Mouse (Mus musculus) left cerebral cortex, adult 8-10 months (tissue): ENCODE results near the gene Rnft2. TPM values are rescaled to one million over a fixed set of nuclear protein-coding genes. Genes with fewer than 3 reads are reported as not detected.

Experiments used
- DNase-seq, 2 experiments: peaks; one replicate each; pipeline ENCODE4 v3.0.0; 2022; ENCODE audit warnings: low spot score in 2 of 2
- total RNA-seq, 4 experiments: library from RNA; stranded (reverse); gene quantifications; 2 replicates each; pipeline ENCODE4 v1.2.4; 2022

The Rnft2 gene
- total RNA-seq, 4 experiments from 2014 or later = 70.1 to 81.7 (median 76.0) TPM

DNA sequence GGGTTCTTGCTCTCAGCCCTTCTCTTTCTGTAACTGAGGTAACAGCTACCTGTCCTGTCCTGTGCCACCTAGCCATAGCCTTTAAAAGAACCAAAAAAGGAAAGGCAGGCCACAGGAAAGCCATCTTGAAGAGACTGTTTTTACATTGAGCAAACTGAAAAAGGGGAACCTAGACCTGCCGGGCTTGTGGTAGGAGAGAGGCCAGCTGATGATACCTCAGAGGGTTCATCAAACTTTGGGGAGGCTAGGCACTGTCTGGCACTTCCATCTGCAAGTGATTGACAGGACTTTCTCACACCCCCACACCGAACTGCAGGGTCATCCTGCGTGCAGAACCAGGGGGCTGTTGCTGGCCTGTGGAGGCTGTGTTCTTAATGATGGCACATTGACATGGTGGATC is 8.6 kb upstream of the Rnft2 start:
- DNase-seq = no peak

DNA sequence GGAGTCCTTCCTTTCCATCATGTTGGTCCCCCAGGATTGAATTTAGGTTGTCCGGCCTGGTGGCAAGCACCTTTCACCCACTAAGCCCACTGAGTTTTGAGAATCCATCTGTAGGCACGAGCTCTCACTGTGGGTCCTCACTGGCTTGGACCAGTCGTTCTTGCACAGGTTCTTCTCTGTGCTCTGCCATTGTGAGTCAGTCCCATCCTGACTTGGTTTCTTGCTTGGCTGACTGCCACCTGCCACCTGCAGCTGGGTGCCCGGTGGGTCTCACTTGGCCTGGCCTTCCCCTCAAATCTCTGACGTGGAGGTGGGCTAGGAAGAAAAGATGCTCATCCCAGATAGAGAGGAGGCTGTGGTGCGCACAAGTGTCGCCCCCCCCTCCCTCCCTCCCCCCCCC is 6.1 kb upstream of the Rnft2 start:
- DNase-seq = no peak

DNA sequence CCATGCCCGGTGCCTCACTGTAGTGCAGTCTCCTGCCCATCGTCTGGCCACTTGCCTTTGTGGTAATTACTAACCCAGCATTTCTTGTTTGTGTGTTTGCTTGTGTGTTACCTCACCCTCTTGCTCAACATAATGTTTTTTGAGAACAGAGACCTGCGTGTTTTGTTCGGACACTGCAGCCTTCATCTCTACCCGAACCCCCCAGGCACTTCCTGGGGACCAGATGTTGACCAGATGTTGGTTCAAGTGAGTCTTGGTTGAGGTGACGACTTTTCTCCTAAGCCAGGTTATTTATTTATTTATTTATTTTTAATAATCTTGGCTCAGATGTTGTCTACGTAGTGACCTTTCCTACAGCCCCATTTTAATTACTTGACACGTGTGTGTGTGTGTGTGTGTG is 2.5 kb upstream of the Rnft2 start:
- DNase-seq = no peak

DNA sequence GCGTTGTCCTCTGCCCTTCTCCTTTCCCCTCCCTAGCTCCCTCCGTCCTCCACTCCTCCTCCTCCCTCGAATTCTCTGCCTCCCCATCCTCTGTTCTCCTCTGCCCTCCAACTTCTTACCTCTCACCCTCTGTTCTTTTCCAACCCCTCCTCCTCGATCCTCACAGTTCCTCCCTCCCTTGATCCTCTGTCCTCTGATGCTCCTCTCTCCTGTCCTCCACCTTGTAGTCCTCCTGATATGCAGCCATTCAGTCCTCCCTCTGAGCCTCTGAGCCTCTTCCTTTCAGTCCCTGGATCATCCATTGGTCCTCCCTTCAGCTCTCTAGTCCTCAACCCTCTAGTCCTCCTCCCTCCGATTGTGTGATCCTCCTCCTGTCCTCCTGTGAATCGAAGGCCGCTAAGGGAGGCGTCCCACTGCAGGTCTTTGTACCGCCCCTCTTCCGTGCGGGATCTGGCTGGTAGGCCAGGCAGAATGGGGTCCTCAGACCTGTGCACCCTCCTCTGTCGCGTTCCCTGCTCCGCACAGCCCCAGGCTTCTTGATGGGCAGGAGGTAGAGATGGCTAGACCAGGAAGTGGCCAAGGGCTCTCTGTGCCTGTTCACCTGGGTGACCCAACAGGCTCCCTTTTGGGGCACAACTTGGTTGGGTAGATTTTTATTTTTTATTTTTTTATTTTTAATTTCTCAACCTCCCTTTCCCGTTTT is 841 bp upstream of the Rnft2 start:
- DNase-seq = no peak

DNA sequence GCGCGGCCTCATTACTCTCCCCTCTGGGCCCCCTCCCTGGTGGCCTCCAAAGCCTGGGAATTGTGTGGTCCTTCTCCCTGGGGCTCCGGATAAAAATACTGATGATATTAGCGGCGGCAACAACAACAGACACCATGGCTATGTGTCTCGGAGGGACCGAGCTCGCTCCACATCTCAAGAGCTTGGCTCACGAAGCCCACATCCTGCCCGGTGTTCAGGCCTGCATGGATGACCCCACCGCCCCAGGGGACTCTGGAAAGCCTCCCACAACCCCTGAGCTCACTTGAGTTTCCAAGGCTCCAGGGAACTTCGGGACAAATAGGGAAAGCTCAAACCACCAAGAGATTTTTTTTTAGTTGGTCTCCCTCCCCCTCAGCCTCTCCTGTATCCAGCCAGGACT is 5.2 kb downstream of the Rnft2 start:
- DNase-seq = no peak

DNA sequence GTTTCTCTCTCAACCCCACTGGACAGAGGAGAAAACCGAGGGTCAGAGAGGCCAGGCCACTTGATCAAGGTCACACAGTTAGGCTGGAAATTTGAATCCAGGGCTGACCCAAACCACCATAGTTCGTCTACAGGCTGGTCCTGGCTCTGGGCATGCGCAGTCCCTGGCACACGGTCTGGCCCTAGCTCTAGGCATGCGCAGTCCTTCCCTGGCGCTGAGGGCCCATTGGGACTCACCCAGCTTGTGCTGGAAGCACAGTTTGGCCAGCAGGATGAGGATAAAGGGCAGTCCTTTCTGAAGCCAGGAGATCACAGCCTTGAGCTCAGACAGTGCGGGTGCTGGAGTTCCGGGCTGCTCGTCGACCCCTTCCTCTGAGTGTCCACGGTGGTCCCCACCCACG is 8.0 kb downstream of the Rnft2 start:
- no peak for DNase-seq

DNA sequence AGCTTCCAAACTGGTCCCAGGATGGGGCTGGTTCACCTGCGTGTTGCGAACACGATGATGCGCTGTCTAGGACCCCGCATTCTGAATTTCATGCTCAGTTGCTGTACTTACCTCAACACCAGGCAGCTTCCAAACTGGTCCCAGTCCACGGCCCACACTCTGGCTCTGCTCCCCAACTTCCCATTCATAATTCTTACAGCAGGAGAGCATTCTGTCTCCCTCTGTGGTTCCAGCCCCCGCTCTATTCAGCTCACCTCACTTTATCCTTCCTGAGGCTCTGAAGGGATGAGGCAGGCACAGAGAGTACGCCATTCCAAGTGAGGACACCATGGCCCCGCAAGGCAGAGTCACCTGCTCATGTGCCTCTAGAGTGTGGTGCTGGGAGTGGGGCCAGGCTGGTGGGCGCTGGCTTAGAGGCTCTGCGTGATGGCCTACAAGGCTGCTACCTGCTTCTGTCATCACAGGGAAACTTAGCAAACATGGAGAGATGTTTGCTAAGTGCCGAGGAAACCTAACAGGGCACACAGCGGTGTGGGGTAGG is 14.8 kb downstream of the Rnft2 start:
- DNase-seq = peak in 1 of 2 experiments; percentile 57

DNA sequence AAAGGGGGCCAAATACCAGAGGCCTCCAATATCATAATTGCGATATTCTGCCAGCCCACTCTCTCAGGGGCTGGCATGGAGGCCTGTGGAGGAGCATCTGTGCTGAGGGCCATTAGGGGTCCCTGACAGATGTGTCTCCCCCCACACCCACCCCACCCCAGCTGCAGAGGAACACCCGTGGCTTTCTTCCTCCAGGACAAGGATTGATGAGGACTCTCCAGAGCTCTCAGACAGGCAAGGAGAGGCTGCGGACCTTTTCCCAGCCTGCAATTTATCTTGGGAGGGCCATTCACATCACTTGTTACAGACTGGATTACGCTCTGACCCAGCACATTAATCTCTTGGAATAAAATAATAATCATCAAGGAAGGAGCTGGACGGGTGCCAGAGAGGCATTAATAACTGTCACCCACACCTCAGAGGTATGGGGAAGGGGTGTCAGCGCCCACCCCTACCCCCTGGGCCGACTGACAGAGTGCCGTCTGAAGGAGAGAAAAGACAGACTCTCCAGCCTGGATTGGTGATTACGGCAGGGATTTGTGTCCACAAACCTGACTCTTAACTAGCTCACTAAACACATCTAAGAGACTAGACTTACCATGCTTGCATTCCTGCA is 21.7 kb downstream of the Rnft2 start:
- DNase-seq = no peak

DNA sequence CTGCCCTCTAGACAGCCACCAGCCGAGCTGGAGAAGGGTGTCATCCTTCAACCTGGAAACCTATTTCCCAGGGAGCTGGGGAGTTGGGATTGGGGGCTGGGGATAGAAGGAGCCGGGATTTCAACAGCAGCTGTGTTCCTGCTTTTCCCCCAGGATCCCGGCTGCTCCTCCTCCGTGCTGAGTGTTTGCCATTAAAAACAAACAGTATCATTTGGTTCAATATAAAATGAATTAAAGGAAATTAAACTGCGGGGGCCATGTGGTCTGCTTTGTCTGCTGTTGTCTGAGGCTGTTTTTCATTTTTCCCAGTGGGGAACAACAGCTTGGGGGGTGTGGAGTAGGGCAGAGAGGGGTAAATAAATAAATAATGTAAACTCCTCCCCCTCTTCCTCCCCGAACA is 27.5 kb downstream of the Rnft2 start:
- DNase-seq = no peak

DNA sequence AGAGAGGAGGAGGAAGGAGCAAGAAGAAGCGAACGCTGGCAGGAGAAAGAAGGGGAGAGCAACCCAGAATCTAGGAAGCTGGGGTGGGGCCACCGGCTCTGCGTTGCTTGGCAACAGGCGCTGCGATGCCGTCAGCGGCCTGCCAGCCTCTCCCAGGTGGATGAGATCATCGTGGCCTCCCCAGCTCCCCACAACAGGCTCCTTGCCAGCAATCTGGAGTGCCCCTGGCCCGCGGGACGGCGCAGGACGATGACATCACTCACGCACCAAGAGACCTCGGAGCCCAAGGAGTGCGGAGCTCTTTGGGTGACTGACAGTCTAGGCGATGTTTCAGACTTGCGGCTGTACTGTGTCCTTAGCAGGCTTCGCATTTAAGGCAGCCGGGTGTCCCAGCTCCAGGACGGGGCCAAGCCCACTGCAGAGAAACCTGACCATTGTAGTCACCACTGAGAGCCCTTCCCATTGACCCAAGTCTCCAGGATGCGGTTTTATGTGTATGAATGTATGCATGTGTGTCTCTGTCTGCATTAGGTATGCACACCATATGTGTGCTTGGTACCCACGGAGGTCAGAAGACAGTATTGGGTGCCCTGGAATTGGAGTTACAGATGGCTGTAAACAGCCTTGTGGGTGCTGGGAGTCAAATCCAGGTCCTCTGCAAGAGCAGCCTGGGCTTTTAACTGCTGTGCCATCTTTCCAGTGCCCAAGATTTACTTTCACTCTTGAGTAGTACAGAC is 30.3 kb downstream of the Rnft2 start:
- peak; percentile 73 to 93 for DNase-seq

DNA sequence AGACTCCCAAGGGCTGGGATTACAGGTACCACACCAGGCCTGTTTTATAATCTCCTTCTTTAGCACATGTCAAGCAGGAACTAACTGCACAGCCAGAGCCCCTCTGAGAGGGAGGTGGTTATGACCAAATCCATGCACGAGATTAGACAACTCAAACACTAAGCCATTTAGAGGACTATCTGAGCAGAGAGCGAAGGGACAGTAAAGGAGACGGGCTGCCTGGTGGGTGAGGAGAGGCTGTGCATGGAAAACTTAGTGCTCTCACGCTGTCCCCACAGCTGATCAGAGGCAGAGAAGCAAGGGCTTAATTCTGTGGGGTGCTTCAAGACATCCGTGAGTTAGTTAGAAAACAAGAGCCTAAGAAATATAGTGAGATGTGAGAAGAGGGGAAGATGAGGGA is 30.9 kb downstream of the Rnft2 start:
- no peak for DNase-seq

DNA sequence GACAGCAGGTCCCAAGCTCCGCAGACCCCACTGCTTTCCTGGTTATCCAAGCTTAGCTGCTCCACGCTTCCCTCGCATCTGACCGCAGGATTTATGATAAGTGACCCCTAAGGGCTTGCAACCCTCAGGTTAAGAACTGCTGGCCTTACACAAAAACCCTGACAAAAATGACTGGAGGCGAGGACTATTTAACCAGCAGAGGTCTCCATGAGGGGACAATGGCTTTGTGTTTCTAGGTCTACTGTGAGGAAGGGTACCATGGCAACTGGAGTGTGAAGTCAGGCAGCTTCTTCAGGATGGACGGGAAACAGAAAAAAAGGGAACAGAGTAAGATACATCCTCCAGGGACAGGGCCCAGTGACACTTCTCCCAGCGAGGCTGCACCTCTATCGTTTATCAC is 39.1 kb downstream of the Rnft2 start:
- DNase-seq = no peak

DNA sequence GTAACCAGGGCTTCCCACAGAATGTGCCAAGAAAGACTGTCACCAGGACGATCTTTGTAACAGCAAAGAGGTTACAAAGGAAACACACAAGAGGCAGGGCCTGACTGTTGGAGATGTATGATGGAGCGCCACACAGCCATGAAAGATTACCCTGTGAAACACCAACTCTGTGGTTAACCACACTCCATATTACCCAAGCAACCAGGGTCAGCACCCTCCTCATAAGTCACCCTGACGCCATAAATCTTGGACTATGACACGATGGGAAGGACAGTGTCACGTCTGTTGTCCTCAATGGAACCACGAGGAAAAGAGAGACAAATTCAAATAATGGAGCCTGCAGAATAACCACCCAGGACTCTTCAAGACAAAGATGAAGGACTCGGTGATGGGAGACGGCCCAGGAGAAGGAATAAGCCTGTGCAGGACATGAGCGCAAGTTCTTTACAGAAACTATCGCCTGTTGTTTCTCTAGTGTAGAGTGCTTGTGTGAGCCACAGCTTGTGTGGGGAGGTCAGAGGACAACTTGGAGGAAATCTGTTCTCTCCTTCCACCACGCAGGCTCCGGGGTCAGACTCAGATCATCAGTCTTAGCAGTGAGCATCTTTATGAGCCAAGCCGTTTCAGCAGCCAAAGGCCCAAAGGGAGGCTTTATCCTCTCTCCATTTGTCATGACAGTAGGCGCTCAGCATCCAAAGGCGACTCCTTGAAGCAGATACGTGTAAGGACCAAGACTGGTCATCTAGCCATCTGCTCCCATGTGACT is 40.1 kb downstream of the Rnft2 start:
- no peak for DNase-seq

DNA sequence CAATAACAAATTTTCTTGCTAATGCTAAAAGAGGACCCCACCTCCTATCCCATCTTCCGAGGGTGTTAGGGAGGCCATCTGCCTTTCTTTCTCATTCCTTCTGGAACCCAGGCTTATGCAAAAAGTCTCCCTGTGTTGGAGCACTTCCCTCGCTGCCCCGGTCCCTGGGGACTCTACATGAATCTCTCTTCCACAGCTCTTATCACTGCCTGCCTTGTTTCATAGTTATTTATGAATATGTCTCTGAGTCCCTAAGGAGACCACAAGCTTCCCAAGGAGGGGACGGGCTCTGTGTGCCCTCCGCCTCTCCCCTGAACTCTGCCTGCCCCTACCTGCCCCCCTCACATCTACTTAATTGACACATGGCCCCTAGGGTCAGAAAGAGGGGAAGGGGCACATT is 45.2 kb downstream of the Rnft2 start:
- no peak for DNase-seq

DNA sequence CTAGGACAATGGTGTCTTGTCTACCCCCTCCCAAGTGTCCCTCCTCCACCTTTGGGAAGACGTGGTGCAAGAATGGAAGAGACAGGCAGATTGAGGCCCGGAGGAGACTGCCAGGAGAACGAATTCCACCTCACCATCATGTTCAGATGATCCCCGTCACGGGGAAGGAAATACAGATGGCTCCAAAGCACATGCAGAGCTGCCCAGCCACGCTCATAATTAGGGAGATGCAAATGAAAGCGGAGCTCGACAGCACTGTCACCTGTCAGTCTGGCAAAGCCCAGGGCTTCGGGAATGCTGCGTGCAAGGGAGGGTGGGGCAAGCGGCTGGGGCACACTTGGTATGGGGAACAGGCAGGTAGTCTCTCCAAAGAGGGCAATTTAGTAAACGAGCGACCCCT is 47.5 kb downstream of the Rnft2 start:
- no peak for DNase-seq

DNA sequence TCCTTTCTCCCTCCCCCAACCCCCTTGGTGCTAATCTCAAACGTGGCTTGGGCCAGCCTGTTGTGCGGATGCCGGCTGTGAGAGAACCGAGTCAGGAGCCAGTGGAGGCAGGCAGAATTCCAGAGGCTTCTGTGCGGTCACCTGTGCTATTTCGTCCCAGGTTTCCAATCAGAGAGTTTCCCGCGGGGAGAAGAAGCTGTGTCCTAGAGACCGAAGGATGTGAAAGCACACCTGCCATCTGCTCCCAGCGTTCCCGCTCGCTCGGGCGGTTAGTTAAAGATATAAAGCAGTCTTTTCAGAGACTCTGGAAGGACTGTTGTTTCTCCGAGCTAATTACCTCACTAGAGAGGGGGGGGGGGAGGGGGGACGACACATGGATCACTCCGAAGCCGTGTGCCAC is 52.7 kb downstream of the Rnft2 start:
- no peak for DNase-seq

DNA sequence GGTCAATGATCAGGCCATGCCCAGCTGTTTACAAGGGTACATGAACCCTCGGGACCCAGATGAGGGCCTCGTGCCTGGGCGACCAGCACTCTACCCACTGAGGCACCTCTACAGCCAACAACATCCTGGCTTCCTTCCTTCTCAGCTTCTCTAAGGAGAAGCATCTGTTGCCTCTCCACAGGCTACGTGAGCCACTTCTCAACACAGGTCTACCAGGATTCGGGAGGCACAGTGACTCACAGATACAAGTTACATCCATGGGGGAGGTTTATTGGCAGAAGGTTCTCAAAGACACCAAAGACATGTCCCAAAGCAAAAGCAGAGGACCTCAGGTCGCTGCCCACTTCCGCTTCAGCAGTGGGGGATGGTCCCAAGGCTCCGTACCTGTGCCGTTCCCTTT is 54.4 kb downstream of the Rnft2 start:
- DNase-seq = no peak

DNA sequence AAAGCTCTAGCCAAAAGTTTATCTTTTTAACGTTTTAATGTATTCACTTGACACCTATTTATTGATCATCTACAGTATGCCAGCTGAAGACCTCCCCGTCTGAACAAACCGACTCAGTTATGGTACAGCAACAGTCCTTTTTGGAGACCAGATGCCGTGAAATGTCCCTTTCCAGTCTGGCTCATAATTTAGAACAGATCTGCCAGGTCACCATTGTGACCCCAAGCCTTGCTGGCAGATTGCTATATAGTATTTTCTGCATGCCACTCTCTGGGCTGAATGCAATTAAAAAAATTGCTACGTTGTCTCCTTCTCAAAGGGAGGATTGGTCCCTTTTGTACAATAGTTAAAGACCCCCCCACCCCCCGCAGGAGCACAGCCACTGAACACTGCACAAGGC is 56.6 kb downstream of the Rnft2 start:
- DNase-seq = no peak

DNA sequence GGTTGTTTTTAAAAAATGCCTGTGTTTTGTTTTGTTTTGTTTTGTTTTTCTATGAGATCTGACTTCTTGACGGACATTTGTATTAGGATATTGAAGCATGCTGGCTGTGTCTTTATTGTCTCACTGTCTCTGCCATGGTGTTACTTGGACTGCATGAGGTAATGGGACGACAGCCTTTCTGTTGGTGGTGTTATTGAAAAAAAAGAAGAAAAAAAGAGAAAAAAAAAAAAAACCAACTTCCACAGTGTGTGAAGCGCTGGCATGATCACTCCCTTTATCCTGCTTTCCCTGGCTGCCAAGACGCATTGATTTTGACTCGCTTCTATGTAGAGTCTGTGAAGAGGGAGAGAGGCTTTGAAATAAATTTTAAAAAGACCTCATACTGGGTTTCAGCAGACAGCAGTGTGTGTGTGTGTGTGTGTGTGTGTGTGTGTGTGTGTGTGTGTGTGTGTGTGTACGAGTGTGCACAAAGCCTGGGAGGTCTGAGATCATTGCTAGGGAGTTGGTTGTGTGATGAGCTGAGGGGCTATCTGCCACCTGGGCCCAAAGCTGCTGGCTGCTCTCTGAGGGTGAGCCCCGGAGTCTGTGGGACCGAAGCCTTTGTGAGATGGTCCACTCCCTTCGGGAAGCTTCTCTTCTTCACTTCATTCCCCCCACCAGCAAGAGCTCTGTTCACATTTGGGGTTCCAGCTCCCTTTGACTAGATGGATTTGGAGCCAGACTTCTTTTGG is 57.8 kb downstream of the Rnft2 start:
- DNase-seq = no peak

DNA sequence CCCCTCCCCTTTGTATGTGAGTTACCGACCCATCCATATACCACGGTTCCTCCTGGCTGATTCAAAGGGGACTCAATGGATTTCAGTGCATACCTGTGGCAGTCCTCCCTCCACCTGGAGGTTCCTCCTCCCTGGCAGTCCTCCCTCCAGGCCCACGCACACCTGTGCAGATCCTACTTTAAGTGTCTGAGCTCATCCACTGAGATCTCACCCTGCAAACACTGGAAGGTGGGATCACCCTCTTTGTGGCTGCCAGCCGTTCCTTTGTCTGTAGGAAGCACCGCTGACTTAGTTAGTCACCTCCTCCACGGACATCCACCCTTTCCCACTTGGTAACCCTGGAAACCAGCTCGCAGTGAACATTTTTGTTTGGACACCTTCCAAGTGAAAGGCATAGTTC is 67.3 kb downstream of the Rnft2 start:
- DNase-seq = peak in 1 of 2 experiments; percentile 64

DNA sequence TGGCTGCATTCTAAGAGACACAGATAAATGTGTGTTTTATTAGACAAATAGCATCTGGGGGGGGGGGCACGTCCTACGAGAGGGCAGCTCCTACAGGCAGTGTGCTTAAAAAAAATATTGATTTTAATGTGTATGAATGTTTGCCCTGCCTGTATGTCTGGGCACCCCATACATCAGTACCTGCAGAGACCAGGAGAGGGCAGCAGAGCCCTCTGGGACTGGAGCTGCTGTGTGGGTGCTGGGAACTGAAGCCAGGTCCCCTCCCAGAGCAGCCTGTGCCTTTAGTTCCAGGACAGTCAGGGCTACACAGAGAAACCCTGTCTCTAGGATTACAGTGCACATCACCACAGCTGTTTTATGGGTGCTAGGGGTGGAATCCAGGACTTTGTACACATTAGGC is 69.8 kb downstream of the Rnft2 start:
- DNase-seq = no peak
